Mouse (Mus musculus): ENCODE measurements around the gene Tex22. TPM values are rescaled to one million over a fixed set of nuclear protein-coding genes. Genes with fewer than 3 reads are reported as not detected.

Gene Tex22
- not detected in 2 replicates for polyA plus RNA-seq (2012)

DNA sequence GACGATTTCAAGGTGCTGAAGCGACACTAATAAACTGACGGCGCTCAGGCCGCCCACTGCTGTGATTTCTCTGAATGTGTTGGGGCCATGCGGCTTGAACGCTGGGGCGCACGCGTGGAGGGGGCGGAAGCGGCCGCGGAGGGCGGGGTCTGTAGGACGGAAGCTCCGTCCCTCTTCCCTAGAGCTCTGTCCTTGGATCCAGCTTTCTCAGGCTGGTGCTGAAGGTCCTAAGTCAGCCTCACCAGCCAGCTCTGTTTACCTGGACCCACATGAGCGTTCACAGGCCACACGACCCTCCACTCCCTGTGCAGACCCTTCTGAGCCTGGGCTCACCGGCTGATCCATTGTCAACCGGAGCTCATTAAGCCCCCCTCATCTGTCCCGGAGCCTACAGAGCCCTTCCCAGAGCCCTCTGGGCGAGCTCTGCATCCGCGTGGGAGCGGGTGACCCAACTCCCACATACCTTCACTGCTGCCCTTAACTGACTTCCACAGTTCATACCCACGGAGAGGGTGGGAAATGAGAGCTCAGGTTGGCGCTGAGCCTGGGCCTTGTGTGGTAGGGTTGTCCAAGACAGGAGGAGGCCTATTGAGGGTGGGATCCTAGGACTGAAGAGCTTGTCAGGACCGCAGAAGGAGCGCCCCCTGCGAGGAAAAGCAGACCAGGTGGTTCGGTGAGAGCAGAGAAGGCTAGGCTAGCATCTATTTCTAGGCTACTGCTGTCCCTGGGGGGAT is at the start of gene Tex22:
Tex22 (plus strand) TSS at position 174 of the 734 bp plus-strand sequence.
- no peak for TF ChIP-seq GATA1 (IDR thresholded peaks at IDR 0.05; ENCODE audit: low read length)

DNA sequence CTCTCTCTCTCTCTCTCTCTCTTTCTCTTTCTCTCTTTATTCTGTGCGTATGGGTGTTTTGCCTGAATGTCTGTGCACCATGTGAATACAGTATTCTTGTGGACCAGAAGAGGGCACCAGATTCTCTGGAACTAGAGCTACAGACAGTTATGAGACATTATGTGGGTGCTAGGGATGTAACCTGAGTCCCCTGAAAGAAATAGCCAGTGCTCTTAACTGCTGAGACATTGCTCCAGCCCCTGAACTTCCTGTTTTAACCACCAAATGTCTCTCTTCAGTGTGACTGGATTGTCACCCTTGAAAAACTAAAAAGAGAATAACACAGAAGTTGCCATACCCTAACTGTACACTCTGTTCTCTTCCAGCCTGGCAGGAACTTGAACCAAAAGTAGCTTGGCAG is 47.7 kb upstream of the Tex22 start:
- no peak for TF ChIP-seq GATA1 (IDR thresholded peaks at IDR 0.05; ENCODE audit: low read length)

DNA sequence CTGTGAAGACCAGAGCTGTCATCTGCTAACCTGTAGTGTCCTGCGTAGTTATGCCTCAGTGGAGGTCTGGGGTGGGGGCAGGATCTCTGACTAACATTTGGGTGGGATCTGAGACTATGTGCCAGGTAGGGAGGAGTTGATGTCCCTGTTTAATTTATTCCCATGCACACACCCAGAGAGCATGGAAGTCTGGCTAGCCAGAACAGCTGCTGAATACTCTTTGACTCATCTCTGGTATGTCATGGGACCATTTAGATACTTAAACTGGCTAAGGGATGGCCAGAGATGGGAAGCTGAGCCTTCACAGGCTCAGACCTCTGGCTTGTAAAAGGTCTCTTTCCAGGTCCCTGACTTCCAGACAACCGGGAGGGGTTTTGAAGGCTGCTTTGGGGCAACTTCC is 46.8 kb upstream of the Tex22 start:
- TF ChIP-seq GATA1 (IDR thresholded peaks at IDR 0.05; ENCODE audit: low read length), result no peak

DNA sequence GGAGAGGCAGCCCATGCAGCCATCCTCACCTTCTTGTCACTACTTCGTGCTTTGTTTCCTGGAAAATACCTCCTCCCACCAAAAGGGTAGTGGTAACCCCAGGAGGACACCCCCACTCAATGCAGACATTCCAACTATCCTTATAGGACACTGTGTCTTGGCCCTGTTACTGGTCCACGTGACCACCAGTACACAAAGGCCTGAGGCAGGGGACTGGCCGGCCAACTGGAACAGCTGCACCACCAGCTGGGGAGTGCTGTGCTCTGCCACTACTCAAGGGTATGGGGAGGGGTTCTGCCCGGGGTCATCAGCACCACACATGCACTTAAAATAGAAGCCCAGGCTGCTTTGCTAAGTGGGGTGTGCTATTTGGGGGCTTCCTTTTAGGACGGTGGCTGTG is 46.2 kb upstream of the Tex22 start:
- no peak for TF ChIP-seq GATA1 (IDR thresholded peaks at IDR 0.05; ENCODE audit: low read length)

DNA sequence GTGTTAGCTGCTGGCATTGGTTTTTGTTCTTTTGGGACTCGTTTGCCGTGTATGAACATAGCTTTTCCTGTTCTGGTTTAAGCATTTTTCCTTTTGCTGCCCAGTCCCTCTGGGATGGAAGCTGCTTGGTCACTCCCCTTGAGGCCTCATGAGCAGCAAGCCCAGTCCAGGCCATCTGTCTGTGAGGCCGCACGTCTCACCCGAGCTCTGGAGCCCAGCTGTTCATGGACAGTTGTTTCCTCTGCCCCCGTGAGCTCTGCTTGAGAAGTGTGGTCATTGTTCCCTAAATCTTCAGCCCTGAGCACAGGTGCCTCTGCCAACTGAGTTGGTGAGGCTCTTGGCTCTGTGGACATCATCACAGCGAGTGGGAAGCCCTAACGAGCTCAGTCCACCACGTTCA is 45.4 kb upstream of the Tex22 start:
- no peak for TF ChIP-seq GATA1 (IDR thresholded peaks at IDR 0.05; ENCODE audit: low read length)

DNA sequence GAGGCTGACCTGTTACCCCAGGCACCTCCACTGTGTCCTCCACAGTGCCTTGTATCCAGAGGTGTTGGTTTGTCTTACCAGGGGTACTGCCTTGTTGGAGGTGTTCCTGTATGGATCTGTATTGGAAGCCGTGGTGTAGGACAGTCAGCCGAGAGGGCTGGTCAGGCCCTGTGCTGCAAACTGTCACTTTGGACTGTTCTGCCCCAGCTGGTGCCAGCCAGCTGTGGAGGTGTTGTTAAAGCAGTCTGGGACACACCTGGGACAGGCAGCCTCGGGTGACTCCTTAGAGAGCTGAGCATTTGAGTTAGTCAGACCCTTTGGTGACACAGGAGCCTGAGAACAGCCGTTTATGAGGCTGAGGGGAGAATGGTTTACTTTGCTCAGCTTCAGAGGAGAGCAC is 44.3 kb upstream of the Tex22 start:
- TF ChIP-seq GATA1 (IDR thresholded peaks at IDR 0.05; ENCODE audit: low read length), result no peak

DNA sequence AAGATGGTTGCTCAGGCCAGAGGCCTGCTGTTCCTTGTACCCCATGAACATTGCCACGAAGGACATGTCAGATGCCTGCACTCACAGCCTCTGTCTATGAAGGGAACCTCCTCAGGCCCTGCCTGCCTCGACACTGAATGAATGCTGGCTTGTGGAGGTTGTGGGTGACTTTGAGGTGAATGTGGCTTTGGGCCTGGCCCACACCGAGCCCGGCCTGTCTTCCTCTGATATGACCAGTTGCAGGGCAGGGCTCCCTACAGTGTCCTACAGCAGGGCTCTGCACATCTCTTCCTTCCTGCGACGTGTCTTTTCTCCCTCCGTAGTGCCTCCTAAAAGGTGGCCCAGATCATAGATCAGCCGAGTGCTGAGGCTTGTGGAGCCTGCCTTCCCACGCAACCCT is 43.3 kb upstream of the Tex22 start:
- no peak for TF ChIP-seq GATA1 (IDR thresholded peaks at IDR 0.05; ENCODE audit: low read length)

DNA sequence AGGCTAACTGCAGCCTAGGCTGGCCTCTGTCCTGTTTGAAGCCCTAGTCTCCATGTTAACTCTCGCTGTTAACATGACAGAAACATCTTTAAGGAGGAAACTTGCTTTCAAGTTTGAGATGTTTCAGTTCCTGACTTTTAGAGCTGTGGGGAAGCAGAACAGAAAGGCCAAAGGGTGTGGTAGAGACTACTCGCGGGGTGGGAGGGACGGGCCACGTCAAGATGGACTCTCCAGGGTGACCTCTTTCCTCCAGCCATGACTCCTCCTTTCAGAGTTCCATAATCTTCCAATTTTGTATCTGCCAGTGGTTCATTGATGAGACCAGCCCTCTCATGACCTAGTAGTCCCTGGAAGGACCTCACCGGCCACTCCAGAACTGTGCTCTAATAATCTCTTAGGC is 42.9 kb upstream of the Tex22 start:
- no peak for TF ChIP-seq GATA1 (IDR thresholded peaks at IDR 0.05; ENCODE audit: low read length)

DNA sequence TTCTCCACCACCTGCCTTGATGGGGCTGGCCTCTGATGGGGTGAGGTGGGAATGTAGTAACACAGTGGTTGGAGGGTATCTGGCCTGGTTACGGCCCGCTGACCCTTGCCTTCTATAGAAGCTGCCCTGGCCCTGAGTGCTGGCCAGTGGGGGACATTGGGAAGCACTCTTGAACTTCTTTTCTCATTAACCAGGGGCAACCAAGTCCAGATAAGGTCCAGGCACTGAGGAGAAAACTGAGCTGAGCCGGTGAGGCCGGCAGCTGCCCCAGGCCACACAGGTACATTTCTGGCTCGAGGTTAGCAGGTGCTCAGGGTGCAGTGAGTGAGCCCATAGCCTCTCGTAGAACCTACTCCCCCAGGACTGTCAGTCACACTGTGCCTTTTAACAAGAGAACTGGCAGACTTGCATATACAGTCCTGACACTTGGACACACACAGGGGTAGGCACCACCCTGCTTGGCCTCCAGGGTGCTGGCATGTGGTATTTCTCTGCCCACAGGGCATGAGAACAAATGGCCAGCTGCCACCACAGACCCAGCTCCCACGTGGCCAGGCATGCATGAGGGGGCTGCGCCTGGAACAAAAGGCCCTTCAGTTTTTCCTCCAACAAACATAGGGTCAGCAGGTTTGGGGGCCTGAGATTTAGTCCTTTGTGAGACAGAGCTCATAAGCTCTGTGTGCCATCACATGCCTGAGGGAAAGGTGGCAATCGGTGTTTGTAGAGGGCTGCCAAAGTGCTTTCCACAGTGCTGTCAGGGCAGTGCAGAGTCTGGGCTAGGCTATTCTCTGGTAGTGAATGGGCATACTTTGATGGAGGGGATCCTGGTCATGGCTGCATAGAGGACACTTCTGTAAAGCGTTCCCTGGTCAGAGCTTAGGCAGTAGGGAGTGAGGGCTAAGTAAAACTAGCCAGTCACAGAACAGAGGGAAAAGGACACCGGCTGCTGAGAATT is 41.7 kb upstream of the Tex22 start:
- no peak for TF ChIP-seq GATA1 (IDR thresholded peaks at IDR 0.05; ENCODE audit: low read length)

DNA sequence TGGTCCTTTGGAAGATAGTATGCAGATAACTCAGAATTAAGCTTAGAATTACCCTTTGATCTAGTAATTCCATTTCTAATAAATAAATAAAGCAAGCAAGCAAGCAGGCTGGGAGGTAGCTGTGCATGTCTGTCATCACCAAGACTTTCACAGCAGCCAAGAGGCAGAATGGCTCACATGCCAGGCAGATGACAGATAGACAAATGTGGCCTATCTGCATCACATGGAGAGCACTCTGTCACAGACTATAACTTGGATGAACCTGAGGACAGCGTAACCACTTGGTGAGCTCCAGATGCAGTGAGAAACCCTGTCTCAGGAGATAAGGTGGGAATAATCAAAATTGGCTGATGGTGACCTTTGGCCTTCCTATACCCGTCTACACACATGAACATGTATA is 39.2 kb upstream of the Tex22 start:
- no peak for TF ChIP-seq GATA1 (IDR thresholded peaks at IDR 0.05; ENCODE audit: low read length)

DNA sequence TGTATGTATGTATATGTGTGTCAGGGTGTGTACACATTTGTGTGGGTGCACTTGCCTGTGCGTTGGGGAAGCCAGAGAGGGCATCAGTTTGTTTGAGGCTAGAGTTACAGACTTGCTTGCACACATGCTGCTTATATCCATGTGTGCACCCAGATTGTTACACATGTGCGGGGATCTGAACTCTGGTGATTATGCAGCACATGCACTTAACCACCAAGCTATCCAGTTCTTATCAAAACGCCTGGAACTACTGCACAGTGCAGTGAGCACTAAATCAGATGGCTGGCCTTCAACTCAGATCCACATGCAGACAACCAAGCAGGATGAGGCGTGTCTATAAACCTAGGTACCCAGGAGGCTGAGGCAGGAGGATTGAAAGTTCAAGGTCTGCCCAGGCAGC is 37.3 kb upstream of the Tex22 start:
- TF ChIP-seq GATA1 (IDR thresholded peaks at IDR 0.05; ENCODE audit: low read length), result no peak

DNA sequence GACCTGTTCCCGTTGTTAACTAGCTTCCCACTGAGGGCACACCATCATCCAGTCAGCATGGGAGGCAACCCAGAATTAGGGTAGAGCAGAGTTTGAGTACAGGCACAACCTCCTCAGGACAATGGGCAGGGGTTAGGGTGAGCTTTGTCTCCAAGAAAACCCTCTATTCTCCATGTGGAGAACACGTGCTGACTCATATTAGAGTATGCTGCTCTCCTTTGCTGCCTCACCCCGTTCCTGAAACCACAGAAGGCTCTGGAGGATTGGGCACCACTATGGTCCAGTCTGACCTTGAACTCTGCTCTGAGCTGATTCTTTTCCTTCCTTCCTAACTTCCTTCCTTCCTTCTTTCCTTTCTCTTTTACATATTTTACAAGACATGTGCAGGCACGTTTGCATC is 35.9 kb upstream of the Tex22 start:
- no peak for TF ChIP-seq GATA1 (IDR thresholded peaks at IDR 0.05; ENCODE audit: low read length)

DNA sequence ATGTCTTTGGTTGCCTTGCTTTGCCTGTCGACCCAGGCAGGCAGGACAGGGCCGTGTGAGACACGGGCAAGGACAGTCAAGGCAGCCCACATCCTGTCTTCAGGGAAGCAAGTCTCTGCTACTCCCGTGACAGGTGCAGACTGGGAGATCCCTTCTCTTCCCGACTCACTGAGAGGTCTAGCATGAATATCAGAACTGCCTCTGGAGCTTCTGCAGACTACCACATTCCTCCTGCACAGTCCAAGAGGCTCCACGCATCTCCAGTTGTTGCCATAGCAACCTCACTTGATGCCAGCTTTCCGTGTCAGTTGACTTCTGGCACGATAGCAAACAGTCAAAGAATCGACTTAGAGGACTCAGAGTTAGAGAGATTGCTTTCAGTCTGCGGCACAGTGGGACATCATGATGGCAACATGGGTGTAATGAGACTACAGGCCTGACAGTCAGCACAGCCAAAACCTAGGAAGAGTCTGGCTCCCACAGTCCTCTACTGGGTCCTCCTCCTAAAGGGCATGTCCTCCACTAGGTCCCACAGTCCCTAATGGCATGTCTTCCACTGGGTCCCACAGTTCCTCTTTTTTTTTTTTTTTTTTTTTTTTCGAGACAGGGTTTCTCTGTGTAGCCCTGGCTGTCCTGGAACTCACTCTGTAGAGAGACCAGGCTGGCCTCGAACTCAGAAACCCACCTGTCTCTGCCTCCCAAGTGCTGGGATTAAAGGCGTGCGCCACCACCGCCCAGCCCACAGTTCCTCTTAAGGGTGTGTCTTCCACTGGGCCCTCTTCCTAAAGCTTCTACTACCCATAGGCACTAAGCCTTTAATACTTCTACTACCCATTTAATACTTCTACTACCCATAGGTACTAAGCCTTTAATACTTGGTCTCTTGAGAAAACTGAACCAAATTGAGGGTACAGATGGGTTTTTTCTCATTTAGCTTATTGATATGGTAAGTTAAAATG is 32.5 kb upstream of the Tex22 start:
- TF ChIP-seq GATA1 (IDR thresholded peaks at IDR 0.05; ENCODE audit: low read length), result no peak

DNA sequence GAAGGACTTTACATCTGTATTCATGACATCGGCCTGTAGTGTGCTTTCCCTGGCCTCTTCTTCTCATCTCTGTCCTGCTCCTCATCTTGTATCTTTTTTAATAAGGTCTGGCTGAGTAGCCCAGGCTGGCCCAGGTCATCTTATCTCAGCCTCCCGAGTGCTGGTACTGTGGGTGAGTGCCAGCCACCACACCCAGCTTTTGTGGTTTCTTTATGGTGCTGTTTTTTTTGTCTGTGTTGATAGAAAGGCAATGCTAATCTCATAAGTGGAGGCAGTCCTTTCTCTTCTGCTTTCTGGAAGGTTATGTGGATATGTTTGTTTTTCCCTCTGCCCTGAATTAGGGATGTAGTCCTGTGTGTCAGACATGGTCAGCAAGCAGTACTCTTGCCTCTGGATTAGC is 31.8 kb upstream of the Tex22 start:
- peak; percentile 44 for TF ChIP-seq GATA1 (IDR thresholded peaks at IDR 0.05; ENCODE audit: low read length)

DNA sequence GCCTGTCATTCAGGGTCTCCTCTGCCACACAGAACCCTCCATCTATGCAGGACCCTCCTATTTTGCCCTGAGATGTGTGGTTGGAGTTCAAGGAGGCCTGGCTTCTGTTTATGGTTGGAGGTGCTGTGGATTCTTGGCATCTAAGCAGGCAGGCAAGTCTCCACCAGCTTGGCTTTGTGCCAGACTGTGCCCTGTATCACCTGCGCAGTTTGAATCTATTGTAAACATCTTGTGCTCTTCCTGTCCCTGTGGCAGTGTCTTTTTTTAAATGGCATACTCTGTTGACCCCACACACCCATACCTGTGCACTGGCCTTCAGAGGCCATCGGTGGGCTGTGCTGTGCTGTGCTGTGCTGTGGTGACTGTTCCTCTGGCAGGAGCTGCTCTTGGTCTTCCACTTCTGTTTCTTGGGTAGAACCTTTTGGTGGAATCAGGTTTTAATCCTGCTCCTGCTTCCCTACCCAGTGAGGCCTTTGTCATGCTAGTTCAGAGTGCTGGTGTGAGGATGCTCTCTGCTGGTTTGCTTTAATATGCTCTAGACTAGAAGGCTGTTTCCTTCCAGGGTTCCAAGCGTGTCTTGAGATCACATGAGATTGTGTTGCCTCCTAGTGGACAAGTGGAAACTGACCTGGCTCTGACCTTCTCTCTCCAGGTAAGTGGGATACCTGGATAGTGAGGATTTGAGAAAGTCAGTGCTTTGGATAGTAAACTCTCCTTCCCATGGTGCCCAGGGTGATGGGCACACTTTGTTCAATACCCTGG is 29.2 kb upstream of the Tex22 start:
- no peak for TF ChIP-seq GATA1 (IDR thresholded peaks at IDR 0.05; ENCODE audit: low read length)

All from G1E-ER4 (cell line).